Mouse (Mus musculus) bone marrow, adult 2 months (tissue): Measurements from ENCODE around the gene Ppox. TPM values are rescaled to one million over a fixed set of nuclear protein-coding genes. Genes with fewer than 3 reads are reported as not detected.
"Not testable (repeated sequence)": the region's sequence is repeated elsewhere in the genome, so short reads cannot be mapped to it uniquely, and the experiment has no call there.

Experiments used
- H3K27ac ChIP-seq: fragments of 200-500 bp; 2 replicates; pipeline ENCODE4 v1.5.1; 2012; ENCODE audit warnings: low read depth, mild to moderate bottlenecking, control low read depth, inconsistent platforms, low read length; ENCODE audit not compliant: control insufficient read depth, poor library complexity, insufficient read depth
- H3K4me1 ChIP-seq: fragments of 200-500 bp; 2 replicates; pipeline ENCODE4 v1.6.1; 2011; ENCODE audit warnings: low read length; ENCODE audit not compliant: control insufficient read depth, insufficient read depth
- H3K4me3 ChIP-seq: fragments of 200-500 bp; replicated peaks from 2 replicates; pipeline ENCODE3; 2011; ENCODE audit warnings: mild to moderate bottlenecking, low read depth, low read length, control low read depth; ENCODE audit not compliant: control insufficient read depth
- CTCF ChIP-seq: fragments of 200-500 bp; IDR thresholded peaks from 2 replicates; pipeline ENCODE4 v1.5.1; 2011; ENCODE audit warnings: low read length, control low read depth; ENCODE audit not compliant: control insufficient read depth, insufficient read depth
- POLR2A ChIP-seq: fragments of 200-500 bp; IDR thresholded peaks from 2 replicates; pipeline ENCODE4 v1.6.1; 2011; ENCODE audit warnings: low read depth, mild to moderate bottlenecking, control low read depth, low read length, borderline replicate concordance; ENCODE audit not compliant: control insufficient read depth
- WGBS: fragments of 180-500 bp; shearing (Covaris S2); methylation state at CpG from one replicate; pipeline ENCODE4 v1.1.7; 2018; 5-methylcytosine and 5-hydroxymethylcytosine counted together
- polyA plus RNA-seq: library from polyadenylated mRNA; stranded (reverse); fragments of >200 nt; gene quantifications from 2 replicates; pipeline ENCODE4 v1.2.4, GENCODE M21; 2011; ENCODE audit warnings: low replicate concordance; ENCODE audit not compliant: missing spikeins, insufficient read depth, insufficient read length

Ppox gene
- polyA plus RNA-seq, 1 experiment = 282 TPM

DNA sequence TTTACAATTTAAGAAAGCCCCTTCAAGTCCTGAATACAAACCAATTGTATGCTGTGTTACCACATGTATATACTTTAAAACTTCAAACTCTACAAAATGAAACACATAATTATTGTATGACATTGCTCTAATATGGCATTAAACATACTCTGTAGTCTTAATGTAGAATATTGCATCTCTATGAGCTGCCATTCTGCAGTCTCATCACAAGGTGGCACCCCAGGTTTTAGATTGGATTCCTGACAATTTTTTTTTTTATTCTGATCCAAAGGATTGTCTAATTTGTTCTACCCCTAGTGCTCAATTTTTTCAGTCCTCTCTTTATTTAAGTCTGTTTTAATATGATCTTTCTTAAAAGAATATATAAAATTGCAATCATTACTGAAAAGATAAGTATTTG lies 40.4 kb upstream of the Ppox start:
- no peak overlapping the region for H3K27ac ChIP-seq
- TF ChIP-seq POLR2A = no peak
- no peak for TF ChIP-seq CTCF
- no peak overlapping the region for H3K4me3 ChIP-seq
- H3K4me1 ChIP-seq = no peaks in the 10 kb centered on the region; the same call in 1 of the 2 replicates

DNA sequence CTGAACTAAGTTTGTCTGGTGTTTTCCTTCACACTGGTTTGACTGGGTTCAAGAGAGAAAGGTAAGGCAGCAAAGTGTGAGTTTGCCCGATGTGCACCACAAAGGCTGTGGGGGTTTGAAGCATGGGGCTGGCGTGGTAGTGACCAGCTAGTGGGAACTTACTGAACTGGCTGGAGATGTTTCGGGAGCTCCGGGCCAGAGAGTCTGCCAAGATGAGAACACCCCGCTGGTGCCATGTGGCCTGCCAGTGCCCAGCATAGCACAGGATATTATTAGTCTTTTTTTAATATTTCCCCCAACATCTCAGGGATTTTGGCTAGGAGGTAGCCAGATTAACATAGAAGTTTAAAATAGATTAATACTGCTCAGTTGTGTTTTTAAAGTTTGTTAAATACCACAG lies 39.2 kb upstream of the Ppox start:
- TF ChIP-seq POLR2A = no peak
- no peak for TF ChIP-seq CTCF
- 66% methylated on average over 5 of the region's 5 CpGs for WGBS
- Histone ChIP-seq H3K27ac (no peak overlapping the region), H3K4me3 (no peak overlapping the region), H3K4me1 (no peaks in the 10 kb centered on the region)

DNA sequence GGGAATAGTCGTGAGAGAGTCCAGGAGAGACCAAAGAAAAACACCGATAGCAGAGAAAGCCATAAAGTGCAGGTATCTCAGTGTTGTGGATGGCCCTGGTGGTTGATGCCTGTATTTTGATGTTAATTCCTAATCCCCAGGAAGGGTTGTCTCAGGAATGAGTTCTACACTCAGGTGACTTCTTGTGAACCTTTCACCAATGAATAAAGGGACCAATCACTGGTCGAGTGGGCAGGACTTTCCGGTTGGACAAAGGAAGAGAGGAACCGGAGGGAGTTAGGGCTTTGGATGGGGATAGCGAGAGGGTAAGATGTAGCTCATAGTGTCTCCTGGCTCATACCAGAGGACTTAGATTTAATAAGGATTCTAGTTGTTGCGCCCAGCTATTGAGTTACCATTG lies 38.8 kb upstream of the Ppox start:
- H3K4me3 ChIP-seq = no peak overlapping the region
- no peak overlapping the region for H3K27ac ChIP-seq
- WGBS = 47% methylated on average over 7 of the region's 7 CpGs
- H3K4me1 ChIP-seq = no peaks in the 10 kb centered on the region
- TF ChIP-seq POLR2A (no peak), CTCF (no peak)

DNA sequence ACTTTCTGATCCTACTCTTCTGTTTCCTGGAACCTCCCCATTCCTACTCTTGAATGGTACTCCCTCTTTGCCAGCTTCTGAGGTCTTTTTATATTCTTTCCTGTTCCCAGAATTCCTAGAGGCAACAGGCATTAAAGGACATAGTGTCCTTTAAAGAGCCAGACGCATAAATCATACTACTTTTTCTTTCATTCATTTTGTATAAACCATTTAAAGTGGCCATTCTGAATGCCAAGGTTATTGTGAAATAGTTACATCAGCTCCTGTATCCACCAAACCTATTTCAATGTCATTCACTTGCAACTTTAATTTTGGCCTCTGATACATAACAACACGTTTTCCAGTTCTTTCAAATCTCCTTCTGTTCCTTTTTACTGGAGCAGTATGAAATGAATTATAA lies 28.3 kb upstream of the Ppox start:
- Histone ChIP-seq H3K4me3 (no peak overlapping the region), H3K4me1 (no peaks in the 10 kb centered on the region), H3K27ac (no peak overlapping the region)
- whole genome bisulfite sequencing = 46% methylated on average over 2 of the region's 2 CpGs
- TF ChIP-seq CTCF (no peak), POLR2A (no peak)

DNA sequence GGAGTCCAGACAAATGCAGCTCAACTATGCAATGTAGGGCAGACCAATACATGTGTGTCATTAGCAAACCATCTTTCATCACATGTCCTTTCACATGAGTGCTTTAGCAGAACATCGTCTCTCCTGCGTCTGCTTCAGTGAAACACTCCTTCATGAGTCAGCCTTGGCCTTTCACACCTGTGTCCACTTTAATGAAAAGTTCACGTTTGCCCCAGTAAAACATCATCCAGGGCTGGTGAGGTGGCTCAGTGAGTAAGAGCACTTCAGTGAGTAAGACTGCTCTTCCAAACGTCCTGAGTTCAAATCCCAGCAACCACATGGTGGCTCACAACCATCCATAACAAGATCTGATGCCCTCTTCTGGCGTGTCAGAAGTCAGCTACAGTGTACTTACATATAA lies 25.2 kb upstream of the Ppox start:
- not testable (repeated sequence) for H3K27ac ChIP-seq, H3K4me1 ChIP-seq, H3K4me3 ChIP-seq
- 69% methylated on average over 5 of the region's 5 CpGs for WGBS

DNA sequence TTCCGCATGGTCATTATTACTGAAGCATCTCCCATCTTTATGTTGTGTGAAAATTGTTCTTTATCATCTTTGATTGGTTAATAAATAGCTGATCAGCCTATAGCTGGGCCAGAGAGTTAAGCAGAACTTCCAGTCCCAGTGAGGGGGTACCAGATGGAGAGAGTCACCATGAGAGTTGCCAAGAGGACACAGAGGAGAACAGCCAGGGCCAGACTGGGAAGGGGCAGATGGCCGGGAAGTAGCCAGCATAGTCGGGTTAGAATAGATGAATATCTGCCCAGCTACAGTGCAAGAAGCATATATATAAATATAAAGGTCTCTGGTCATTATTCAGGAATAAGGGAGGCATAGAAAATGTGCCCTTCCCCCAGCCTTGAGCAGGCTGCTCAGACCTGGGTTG lies 17.2 kb upstream of the Ppox start:
- TF ChIP-seq CTCF (no peak), POLR2A (no peak)
- Histone ChIP-seq H3K4me1 (peaks cover 1% of the 10 kb centered on the region; the same call in 1 of the 2 replicates), H3K4me3 (no peak overlapping the region), H3K27ac (no peak overlapping the region)
- 82% methylated on average over 3 of the region's 3 CpGs for WGBS

DNA sequence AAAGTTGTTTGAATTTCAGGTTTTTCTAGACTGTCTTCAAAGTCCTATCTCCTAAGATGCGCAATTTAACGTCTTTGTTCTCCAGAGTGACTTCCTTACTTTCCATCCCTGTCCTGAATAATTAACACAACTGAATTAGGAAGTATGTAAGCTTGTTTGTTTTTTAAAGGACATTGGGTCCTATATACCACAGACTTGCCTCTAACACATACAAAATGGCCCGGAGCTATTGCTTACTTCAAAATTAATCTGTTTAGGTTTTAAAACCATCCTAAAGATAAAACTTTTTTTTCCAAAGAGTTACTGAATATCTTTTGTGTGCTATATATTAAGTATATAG lies 14.0 kb upstream of the Ppox start:
- Histone ChIP-seq H3K27ac (no peak overlapping the region), H3K4me3 (peak overlapping the region; percentile 99), H3K4me1 (peaks cover 1% of the 10 kb centered on the region; the same call in 1 of the 2 replicates)
- TF ChIP-seq POLR2A (no peak), CTCF (no peak)
- 9% methylated on average over 3 of the region's 3 CpGs for WGBS

DNA sequence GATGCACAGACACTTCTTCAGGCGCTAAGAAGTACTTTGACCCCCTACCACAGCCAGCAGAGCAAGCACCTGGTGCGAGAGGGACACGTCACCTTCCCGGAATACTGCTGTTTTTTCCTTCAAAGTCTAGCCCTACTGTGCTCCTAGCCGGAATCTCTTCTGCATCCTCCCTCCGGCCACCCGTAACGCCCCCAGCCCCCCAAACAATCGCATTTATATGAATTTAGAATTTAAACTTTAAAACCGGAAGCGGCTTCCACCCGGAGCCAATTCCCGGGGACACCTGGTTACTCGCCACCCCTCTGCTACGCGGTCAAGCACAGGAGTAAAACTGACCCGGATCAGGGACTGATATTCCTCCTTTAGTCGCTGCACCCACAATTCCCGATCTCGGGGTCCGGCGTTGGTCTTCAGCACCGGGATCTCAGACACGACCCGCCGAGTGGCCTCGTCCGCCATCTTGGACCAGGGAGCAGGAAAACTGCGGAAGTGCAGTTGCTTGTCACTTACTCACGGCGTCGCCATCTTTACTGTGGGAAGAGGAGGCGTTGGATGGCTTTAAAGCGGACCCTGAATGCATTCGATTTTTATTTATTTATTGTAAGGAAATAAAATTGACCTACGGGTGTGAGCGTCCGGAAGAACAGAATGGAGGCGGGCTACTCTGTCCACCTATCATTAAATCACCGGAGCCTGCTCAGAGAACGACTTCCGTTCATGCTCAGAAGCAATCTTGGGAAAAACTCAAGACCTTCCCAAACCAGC lies 13.5 kb upstream of the Ppox start, which contains the start of gene Ufc1:
TSS of gene Ufc1 (minus strand) at position 727 of the 765 bp plus-strand sequence.
- under 1% methylated on average over 42 of the region's 42 CpGs for WGBS
- TF ChIP-seq POLR2A (peak; percentile 66; the same call in 1 of the 2 replicates), CTCF (no peak)
- peak within 1 kb of the TSS; percentile 99 for H3K4me3 ChIP-seq

DNA sequence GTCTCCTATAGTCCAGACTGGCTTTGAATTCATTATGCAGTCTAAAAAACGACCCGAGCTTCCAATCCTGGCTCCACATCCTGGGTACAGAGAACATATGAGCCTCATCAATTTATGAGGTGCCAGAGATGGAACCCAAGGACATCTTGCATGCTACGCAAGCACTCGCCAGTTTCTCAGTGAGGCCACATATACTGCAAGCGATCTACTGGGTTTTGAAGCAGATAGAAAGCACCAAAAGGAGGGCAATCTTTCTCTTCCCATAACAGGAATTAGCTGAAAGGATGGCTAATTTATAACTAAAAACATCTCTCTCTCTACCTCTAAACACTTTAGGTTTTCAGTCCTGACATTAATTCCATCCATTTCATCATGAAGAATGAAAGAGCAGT lies 12.9 kb upstream of the Ppox start:
- 38% methylated on average over 5 of the region's 5 CpGs for WGBS
- TF ChIP-seq CTCF = no peak
- no peak for TF ChIP-seq POLR2A
- no peak overlapping the region for H3K27ac ChIP-seq

More for the DNA sequence above, 13.5 kb upstream of the Ppox start, which contains the start of gene Ufc1:
- Histone ChIP-seq H3K4me1 (peaks cover 1% of the 10 kb centered on the region; the same call in 1 of the 2 replicates), H3K27ac (peak within 1 kb of the TSS; percentile 94)

More for the DNA sequence above, 12.9 kb upstream of the Ppox start:
- H3K4me1 ChIP-seq = peaks cover 1% of the 10 kb centered on the region; the same call in 1 of the 2 replicates
- H3K4me3 ChIP-seq = peak overlapping the region; percentile 99
